Mouse (Mus musculus) large intestine, adult 2 months (tissue): ENCODE data around the gene Hoxd11. TPM values are rescaled to one million over a fixed set of nuclear protein-coding genes. Genes with fewer than 3 reads are reported as not detected.

Source experiments
- DNase-seq: peaks from one replicate; pipeline ENCODE4 v3.0.0-alpha.2; 2012; ENCODE audit warnings: low read depth, low spot score
- WGBS: fragments of 180-500 bp; shearing (Covaris S2); methylation state at CpG from one replicate; pipeline ENCODE4 v1.1.7; 2018; 5-methylcytosine and 5-hydroxymethylcytosine counted together
- polyA plus RNA-seq: library from polyadenylated mRNA; depleted of rRNA; stranded (reverse); fragments of >200 nt; gene quantifications from 2 replicates; pipeline ENCODE4 v1.2.3, GENCODE M21; 2012; rRNA removed

Hoxd11 gene
- polyA plus RNA-seq: not detected in 2 replicates

DNA sequence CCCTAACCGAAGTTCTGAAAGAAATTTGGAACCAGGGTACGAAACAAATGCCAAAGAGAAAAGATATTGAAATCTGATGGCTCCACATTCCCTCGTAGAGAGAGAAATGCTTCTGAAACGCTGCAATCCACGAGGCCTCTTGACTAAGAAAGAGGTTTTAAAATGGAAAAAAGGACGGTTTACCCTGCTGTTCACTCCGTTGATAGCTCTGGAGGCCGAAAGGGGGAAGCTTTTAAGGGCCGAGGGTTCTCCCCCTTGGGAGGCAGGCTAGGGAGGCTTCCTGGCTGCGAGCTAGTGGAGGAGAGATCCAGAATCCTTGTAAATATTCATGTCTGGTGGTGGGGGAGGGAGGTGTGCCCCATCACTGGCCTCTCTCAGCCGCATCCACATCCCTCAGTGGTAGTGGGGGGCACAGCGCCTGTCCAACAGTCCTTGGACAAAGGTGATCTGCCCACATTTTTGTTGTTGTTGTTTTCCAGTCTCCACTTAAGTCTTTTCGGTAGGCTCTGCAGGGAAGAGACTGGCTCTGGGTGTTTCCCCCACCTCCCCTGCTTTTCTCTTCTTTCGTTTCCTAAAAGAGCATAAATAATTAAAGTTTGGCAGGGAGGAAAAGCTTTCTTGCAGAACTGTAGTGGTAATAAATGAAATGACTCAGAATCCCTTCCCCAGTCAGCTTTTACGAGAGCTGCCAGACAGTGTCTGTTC, at the start of gene Hoxd11:
Hoxd11 (plus strand) TSS at position 667 of the 705 bp plus-strand sequence.
- DNase-seq: no peak
- 9% methylated on average over 15 of the region's 15 CpGs for WGBS

GRCm38 (mm10) chr2:74635412-74635811, 43.9 kb upstream of the Hoxd11 start:
- DNase-seq: no peak
- WGBS: 75% methylated on average over 4 of the region's 4 CpGs

GRCm38 (mm10) chr2:74642431-74642830, 36.9 kb upstream of the Hoxd11 start:
- WGBS: 60% methylated on average over 5 of the region's 5 CpGs
- DNase-seq: no peak

GRCm38 (mm10) chr2:74645631-74646030, 33.7 kb upstream of the Hoxd11 start:
- DNase-seq: no peak
- WGBS: 82% methylated on average over 3 of the region's 3 CpGs

DNA sequence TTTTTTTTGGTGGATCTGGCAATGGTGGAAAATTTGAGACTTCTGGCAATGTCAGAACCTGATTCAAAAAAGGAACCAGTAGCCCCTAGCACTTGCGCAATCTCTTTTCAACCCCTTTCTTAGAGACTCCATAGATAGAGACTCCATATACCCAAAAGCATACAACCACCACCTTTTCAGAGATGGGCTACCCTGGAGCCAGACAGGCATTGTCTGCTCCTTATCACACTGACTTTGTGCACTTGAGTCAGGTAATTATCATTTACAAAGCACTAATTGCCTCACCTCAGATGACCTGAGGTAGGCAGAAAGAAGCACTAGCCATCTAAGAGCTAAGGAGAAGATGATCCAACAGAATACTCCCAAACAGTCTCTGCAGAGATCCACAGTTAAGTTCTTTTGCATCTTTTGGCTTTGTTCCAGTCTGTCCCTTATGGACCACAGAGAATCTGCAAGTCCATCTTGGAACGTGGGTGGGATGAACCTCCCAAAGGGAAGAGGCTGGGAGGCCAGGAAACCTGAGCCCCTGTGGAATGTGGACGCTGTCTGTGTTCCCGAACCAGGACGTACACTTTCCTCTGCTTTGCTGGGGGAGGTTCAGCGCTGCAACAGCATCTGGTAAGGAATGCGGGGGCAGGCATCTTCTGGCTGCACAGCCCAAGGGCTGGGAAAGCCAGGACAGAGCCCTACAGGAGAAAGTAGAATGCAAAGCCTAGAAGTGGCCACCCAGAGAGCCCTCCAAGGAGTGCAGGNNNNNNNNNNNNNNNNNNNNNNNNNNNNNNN, 32.1 kb upstream of the Hoxd11 start:
- no peak for DNase-seq
- 27% methylated on average over 7 of the region's 7 CpGs for WGBS

DNA sequence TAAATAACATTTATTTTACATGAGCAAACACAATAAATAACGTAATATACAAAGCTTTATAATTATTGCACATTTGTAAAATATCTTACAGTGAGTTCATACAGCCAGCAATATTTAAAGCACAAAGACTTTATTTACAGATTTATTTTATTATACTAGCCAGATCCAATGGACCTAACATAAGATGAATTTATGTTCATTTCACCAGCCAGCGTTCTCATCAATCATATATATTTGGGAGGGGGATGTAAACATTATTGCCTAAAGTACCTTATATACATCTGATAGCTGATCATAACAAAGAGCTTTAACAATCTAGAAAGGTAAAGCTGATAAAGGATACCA, 26.4 kb upstream of the Hoxd11 start:
- DNase-seq: no peak
- WGBS: 33% methylated on average over 2 of the region's 2 CpGs

- WGBS: 41% methylated on average over 17 of the region's 17 CpGs
- no peak for DNase-seq
Measured at GRCm38 (mm10) chr2:74653781-74654535, 25.4 kb upstream of the Hoxd11 start.

GRCm38 (mm10) chr2:74654743-74655419, 24.5 kb upstream of the Hoxd11 start:
- WGBS: 17% methylated on average over 20 of the region's 20 CpGs
- DNase-seq: no peak

GRCm38 (mm10) chr2:74655420-74655781, 24.0 kb upstream of the Hoxd11 start:
- DNase-seq: no peak
- WGBS: 2% methylated on average over 47 of the region's 47 CpGs

DNA sequence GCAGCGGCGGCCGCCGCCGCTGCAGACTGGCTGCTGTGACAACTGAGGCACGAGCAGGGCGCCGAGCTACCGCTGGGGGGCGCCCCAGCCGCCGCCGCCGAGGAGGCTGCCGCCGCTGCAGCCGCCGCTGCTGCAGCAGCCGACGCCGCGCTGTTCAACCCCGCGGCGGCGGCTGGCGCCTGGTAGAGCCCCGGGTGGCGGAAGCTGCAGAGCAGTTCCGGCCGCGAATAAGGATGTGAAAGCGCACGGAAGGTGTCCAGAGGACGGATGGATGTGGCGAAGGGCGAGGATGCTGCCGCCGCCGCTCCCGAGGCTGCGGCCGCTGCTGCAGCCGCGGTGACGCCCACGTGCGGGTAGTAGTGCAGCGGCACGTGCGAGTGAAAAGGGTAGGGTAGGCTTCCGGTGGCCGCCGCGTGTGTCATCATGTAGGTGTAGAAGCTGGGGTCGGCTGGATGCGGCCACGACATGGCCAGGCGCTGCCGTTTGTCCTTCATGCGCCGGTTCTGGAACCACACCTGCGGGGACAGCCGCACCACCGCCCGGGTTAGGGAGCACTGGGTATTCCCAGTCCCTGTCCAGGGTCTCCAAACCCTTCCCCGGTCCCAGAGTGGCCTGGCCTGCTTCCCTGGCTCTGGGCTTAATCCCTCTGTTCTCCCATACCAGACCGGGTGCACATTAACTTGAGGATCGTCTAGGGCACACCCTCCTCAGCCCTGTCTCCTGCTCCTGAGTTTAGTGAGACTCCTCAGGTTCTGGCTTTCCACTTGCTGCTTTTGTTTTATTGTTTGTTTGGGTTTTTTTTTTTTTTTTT, 23.3 kb upstream of the Hoxd11 start:
- 1% methylated on average over 68 of the region's 69 CpGs for WGBS
- DNase-seq: no peak

- DNase-seq: no peak
- WGBS: 17% methylated on average over 4 of the region's 4 CpGs
Measured at GRCm38 (mm10) chr2:74656632-74657021, 22.7 kb upstream of the Hoxd11 start.

GRCm38 (mm10) chr2:74657251-74658023, 21.9 kb upstream of the Hoxd11 start:
- WGBS: 6% methylated on average over 62 of the region's 62 CpGs
- no peak for DNase-seq

DNA sequence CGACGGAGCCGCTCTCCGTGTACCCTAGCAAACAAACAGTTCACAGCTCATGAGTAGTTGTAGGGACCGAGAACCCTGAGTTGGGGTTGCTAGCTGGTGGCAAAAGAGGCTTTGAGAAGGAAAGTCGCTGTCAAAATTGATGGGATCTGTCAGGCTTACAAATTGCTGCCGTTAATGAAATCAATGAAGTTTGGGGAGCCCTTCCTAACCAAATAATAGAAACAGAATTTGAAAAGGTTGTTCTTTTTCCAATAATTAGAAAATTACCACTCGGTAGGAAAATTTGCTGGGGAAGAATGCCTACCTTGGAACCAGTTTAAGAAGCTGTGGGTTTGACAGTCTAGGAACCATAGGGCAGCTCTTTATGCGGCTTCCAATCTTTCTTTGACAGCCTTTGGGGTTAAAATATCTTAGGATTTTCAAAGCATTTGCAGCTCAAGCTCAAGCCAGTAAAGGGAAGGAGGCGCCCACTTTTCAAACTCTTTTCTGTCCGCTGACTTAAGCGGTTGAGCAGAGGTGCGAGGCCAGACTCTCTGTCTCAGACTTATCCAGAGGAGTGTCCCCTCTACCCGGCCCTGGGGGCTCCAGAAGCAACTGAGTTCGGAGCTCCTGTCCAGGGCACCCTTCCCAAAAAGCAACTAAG, 21.2 kb upstream of the Hoxd11 start:
- DNase-seq: no peak
- WGBS: 11% methylated on average over 15 of the region's 15 CpGs

GRCm38 (mm10) chr2:74658667-74659371, 20.5 kb upstream of the Hoxd11 start:
- DNase-seq: no peak
- 7% methylated on average over 47 of the region's 47 CpGs for WGBS

GRCm38 (mm10) chr2:74659507-74660005, 19.8 kb upstream of the Hoxd11 start, which contains the start of gene Evx2:
Gene Evx2, minus strand, starts transcription at chr2:74659557.
- 7% methylated on average over 28 of the region's 28 CpGs for WGBS
- no peak for DNase-seq

- WGBS: 4% methylated on average over 30 of the region's 30 CpGs
- DNase-seq: no peak
Measured at GRCm38 (mm10) chr2:74660421-74661375, 18.7 kb upstream of the Hoxd11 start.
